Mouse (Mus musculus) liver, adult 2 months (tissue): ENCODE results near the gene Usp8. TPM values are rescaled to one million over a fixed set of nuclear protein-coding genes. Genes with fewer than 3 reads are reported as not detected.

Experiments
- DNase-seq: peaks from one replicate; pipeline ENCODE4 v3.0.0-alpha.2; 2011; ENCODE audit warnings: low read depth, low spot score; ENCODE audit errors: extremely low read depth
- H3K27ac ChIP-seq: fragments of 200-500 bp; replicated peaks from 2 replicates; pipeline ENCODE4 v1.5.1; 2012; ENCODE audit warnings: low read depth, mild to moderate bottlenecking, control low read depth, inconsistent platforms, low read length; ENCODE audit not compliant: insufficient read depth
- H3K27me3 ChIP-seq: fragments of 200-500 bp; 2 replicates; pipeline ENCODE4 v1.6.1; 2012; ENCODE audit warnings: mild to moderate bottlenecking, moderate library complexity, low read length, inconsistent platforms; ENCODE audit not compliant: control insufficient read depth, insufficient read depth
- H3K36me3 ChIP-seq: fragments of 200-500 bp; 2 replicates; pipeline ENCODE4 v1.6.1; 2012; ENCODE audit warnings: low read length, inconsistent platforms; ENCODE audit not compliant: control insufficient read depth, insufficient read depth
- H3K4me1 ChIP-seq: fragments of 200-500 bp; 2 replicates; pipeline ENCODE4 v1.6.1; 2011; ENCODE audit warnings: low read length; ENCODE audit not compliant: control insufficient read depth, insufficient read depth
- H3K4me3 ChIP-seq: fragments of 200-500 bp; 2 replicates; pipeline ENCODE4 v1.5.1; 2011; ENCODE audit warnings: low read depth, mild to moderate bottlenecking, control low read depth, low read length, moderate library complexity; ENCODE audit not compliant: insufficient read depth
- H3K79me2 ChIP-seq: fragments of 200-500 bp; 2 replicates; pipeline ENCODE4 v1.6.1; 2012; ENCODE audit warnings: inconsistent platforms, mild to moderate bottlenecking, low read length, moderate library complexity; ENCODE audit not compliant: control insufficient read depth, insufficient read depth
- H3K9ac ChIP-seq: fragments of 200-500 bp; 2 replicates; pipeline ENCODE4 v1.6.1; 2012; ENCODE audit warnings: low read depth, mild to moderate bottlenecking, control low read depth, inconsistent platforms, low read length
- CTCF ChIP-seq: fragments of 200-500 bp; IDR thresholded peaks from 2 replicates; pipeline ENCODE4 v1.5.1; 2011; ENCODE audit warnings: low read depth, low read length, control low read depth
- POLR2A ChIP-seq: fragments of 200-500 bp; IDR thresholded peaks from 2 replicates; pipeline ENCODE4 v1.6.1; 2011; ENCODE audit warnings: low read length, control low read depth; ENCODE audit not compliant: insufficient read depth; ENCODE audit errors: extremely low read depth
- WGBS: fragments of 180-500 bp; shearing (Covaris S2); methylation state at CpG from one replicate; pipeline ENCODE4 v1.1.7; 2018; 5-methylcytosine and 5-hydroxymethylcytosine counted together
- polyA plus RNA-seq: library from polyadenylated mRNA; depleted of rRNA; stranded (reverse); fragments of >200 nt; gene quantifications from 2 replicates; pipeline ENCODE4 v1.2.3, GENCODE M21; 2012
- total RNA-seq: library from RNA; depleted of rRNA; stranded (reverse); fragments of >200 nt; gene quantifications from 2 replicates; pipeline ENCODE4 v1.2.3, GENCODE M21; 2014

The Usp8 gene
- total and polyA plus RNA-seq, 2 experiments, result 12.5 to 26.1 TPM

- H3K36me3 ChIP-seq, result peaks cover 2% of the 10 kb centered on the region; the same call in 1 of the 2 replicates
- H3K9ac ChIP-seq, result no peak overlapping the region
- H3K27me3 ChIP-seq, result no peaks in the 10 kb centered on the region
- TF ChIP-seq CTCF (no peak), POLR2A (no peak)
- WGBS, result 77% methylated on average over 1 of the region's 1 CpGs
- no peak for DNase-seq
- H3K4me3 ChIP-seq, result no peak overlapping the region
- peaks cover 3% of the 10 kb centered on the region; the same call in 1 of the 2 replicates for H3K79me2 ChIP-seq
- H3K27ac ChIP-seq, result no peak overlapping the region
- no peaks in the 10 kb centered on the region; the same call in 1 of the 2 replicates for H3K4me1 ChIP-seq
These were observed 24.2 kb upstream of the Usp8 start for GRCm38 (mm10) chr2:126682937-126683336.

GRCm38 (mm10) chr2:126691290-126691689, 15.8 kb upstream of the Usp8 start:
- no peak for DNase-seq
- H3K27ac ChIP-seq, result no peak overlapping the region
- 79% methylated on average over 3 of the region's 3 CpGs for WGBS
- H3K79me2 ChIP-seq, result no peaks in the 10 kb centered on the region
- H3K27me3 ChIP-seq, result no peaks in the 10 kb centered on the region
- no peaks in the 10 kb centered on the region for H3K36me3 ChIP-seq
- H3K4me1 ChIP-seq, result no peaks in the 10 kb centered on the region
- H3K4me3 ChIP-seq, result no peak overlapping the region
- TF ChIP-seq POLR2A (no peak), CTCF (no peak)
- H3K9ac ChIP-seq, result no peak overlapping the region

- peak overlapping the region; percentile 62 for H3K27ac ChIP-seq
- WGBS, result 19% methylated on average over 6 of the region's 6 CpGs
- DNase-seq, result peak; percentile 92
- no peak overlapping the region for H3K4me3 ChIP-seq
- no peaks in the 10 kb centered on the region for H3K79me2 ChIP-seq
- peak overlapping the region; percentile 5; the same call in 1 of the 2 replicates for H3K9ac ChIP-seq
- H3K4me1 ChIP-seq, result no peaks in the 10 kb centered on the region
- H3K36me3 ChIP-seq, result no peaks in the 10 kb centered on the region
- TF ChIP-seq CTCF (no peak), POLR2A (no peak)
- H3K27me3 ChIP-seq, result no peaks in the 10 kb centered on the region
These were observed 11.8 kb upstream of the Usp8 start for GRCm38 (mm10) chr2:126695285-126695684.

- WGBS, result under 1% methylated on average over 23 of the region's 23 CpGs
- no peak for DNase-seq
These were observed 281 bp downstream of the Usp8 start for GRCm38 (mm10) chr2:126707438-126707779.

GRCm38 (mm10) chr2:126708361-126708760, 1.2 kb downstream of the Usp8 start:
- no peak for DNase-seq
- Histone ChIP-seq H3K27me3 (no peaks in the 10 kb centered on the region), H3K27ac (no peak overlapping the region), H3K4me3 (no peak overlapping the region), H3K36me3 (peaks cover 2% of the 10 kb centered on the region; the same call in 1 of the 2 replicates), H3K79me2 (peaks cover 19% of the 10 kb centered on the region; the same call in 1 of the 2 replicates), H3K4me1 (peaks cover 6% of the 10 kb centered on the region; the same call in 1 of the 2 replicates), H3K9ac (no peak overlapping the region)
- 58% methylated on average over 4 of the region's 4 CpGs for WGBS
- no peak for TF ChIP-seq POLR2A

More at GRCm38 (mm10) chr2:126707438-126707779, 281 bp downstream of the Usp8 start:
- Histone ChIP-seq H3K9ac (peak overlapping the region; percentile 87), H3K27me3 (no peaks in the 10 kb centered on the region), H3K4me3 (peak overlapping the region; percentile 85), H3K4me1 (peaks cover 6% of the 10 kb centered on the region; the same call in 1 of the 2 replicates), H3K79me2 (peaks cover 17% of the 10 kb centered on the region; the same call in 1 of the 2 replicates), H3K36me3 (no peaks in the 10 kb centered on the region), H3K27ac (peak overlapping the region; percentile 67)
- TF ChIP-seq CTCF (no peak), POLR2A (no peak)

DNA sequence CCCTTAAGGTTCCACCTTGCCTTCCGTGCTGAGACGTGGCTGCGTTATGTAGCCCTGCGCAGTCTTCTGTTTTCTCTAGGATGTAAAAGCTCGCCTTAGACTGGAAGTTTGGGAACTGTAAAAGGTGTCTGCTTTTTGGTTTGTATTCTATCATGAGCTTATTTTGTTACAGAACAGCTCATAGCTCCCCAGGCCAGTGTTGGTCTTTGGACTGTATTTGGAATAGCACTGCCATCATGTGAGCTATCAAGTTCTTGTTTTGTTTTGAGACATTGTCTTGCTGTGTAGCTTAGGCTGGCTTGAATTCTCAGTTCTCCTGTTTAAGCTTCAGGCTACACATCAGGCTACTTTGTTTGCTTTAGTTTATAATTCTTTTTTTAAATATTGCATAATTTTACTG, 5.4 kb downstream of the Usp8 start:
- peaks cover 2% of the 10 kb centered on the region; the same call in 1 of the 2 replicates for H3K36me3 ChIP-seq
- no peak overlapping the region for H3K27ac ChIP-seq
- DNase-seq, result peak; percentile 26
- no peak overlapping the region for H3K9ac ChIP-seq
- peaks cover 16% of the 10 kb centered on the region; the same call in 1 of the 2 replicates for H3K79me2 ChIP-seq
- H3K4me1 ChIP-seq, result peaks cover 7% of the 10 kb centered on the region; the same call in 1 of the 2 replicates
- 97% methylated on average over 5 of the region's 5 CpGs for WGBS
- H3K4me3 ChIP-seq, result no peak overlapping the region
- TF ChIP-seq POLR2A, result no peak
- TF ChIP-seq CTCF, result no peak
- no peaks in the 10 kb centered on the region for H3K27me3 ChIP-seq
